Mouse (Mus musculus): ENCODE measurements around the gene Olfr140. TPM values are rescaled to one million over a fixed set of nuclear protein-coding genes. Genes with fewer than 3 reads are reported as not detected.

Olfr140 gene
- not detected for polyA plus RNA-seq (2017; shearing (Covaris generic))

DNA sequence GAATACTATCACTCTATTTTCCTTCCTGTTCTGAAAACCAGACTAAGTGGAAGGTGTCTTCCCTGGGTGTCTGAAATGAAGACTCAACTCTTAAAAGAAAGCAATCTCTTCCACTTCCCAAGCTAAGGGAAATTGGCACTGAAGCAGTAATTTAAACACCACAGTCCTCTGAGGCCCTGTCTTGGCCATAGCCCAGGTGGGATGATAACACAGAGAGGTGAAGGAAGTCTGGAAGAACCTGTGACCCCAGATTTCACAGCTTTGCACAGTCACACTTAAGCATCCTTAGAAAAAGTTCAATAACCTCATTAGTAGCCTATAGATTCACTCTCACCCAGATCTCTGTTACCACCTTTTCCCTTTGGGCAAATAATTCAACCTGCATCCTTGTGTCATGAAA, at the start of gene Olfr140:
TSS of gene Olfr140 (minus strand) at position 101 of the 400 bp plus-strand sequence.

DNA sequence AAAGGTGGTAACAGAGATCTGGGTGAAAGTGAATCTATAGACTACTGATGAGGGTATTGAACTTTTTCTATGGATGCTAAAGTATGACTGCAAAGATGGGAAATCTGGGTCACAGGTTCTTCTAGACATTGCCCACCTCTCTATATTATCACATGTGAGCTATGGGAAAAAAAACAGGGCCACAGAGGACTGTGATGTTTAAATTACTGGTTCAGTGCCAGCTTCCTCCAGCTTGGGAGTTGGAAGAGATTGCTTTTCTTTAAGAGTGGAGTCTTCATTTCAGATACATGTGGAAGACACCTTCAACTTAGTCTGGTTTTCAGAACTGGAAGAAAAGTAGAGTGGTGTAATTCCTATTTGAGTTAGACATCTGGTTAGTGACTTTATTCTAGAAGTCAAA, 28.4 kb downstream of the Olfr140 start, which contains the start of gene Olfr1265:
TSS of gene Olfr1265 (plus strand) at position 301 of the 400 bp plus-strand sequence.

DNA sequence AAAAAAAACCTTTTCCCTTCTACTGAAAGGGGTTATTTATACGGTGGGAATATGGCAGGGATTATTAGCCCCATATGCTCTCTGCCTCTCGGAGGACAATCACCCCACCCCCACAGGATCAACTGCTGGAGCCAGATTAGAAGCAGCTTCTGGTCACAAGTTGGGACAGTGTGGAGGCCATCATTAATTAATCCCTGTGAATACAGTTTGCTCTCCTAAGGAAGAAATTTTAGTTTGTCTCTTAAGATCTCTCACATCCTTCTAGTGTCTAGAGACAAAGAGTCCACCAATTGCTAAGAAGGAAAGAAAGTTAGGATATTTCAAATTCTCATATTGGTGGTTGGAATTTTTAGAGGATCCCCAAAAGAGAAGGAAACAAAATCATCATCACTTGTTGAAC, 37.9 kb downstream of the Olfr140 start, which contains the start of gene Olfr1264:
TSS of gene Olfr1264 (minus strand) at position 101 of the 400 bp plus-strand sequence.

DNA sequence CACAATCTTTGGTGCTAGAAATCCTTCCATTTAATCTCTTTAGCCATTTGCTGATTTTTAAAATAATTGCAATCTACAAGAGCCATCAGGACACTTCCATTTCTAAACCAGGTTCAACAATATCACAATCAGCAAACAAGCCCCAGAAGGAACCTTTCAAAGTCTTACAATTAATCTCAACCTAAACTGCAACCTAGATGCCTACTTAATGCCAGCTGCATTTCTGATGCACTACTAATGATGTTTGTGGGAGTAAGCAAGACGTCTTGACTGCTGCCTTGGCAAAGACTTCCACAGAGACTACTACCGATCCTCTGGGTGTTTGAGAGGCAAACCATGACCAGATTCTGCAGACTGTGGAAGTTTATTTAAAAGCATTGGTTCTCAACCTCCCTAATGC, 51.6 kb downstream of the Olfr140 start, which contains the start of gene Olfr1263:
TSS of gene Olfr1263 (plus strand) at position 301 of the 400 bp plus-strand sequence.

DNA sequence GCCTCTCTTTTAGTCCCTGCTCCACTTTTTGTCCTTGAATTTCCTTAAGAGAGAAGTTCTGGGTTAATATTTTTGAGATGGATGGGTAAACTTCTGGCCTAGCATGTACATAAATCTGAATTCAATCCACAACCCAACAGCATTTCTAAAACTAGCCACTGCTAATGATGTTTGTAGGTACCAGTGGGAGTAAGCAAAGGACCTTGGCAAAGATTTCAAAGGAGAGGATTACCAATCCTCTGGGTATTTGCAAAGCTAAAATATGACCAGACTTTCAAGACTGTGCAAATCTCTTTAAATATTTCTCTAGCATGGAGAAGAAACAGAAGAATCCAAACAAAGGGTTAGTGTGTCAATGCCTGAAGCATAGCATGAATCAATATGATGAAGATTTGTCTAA, 63.5 kb downstream of the Olfr140 start, which contains the start of gene Olfr1262:
TSS of gene Olfr1262 (plus strand) at position 301 of the 400 bp plus-strand sequence.

Other genes with a start within 250 kb of the Olfr140 start
- gene Olfr1256, start 222.0 kb downstream of the Olfr140 start, polyA plus RNA-seq (2017; shearing (Covaris generic)), result not detected
- gene Olfr48, start 215.4 kb downstream of the Olfr140 start, polyA plus RNA-seq (2017; shearing (Covaris generic)), result not detected
- not detected for gene Olfr1257, start 185.2 kb downstream of the Olfr140 start, polyA plus RNA-seq (2017; shearing (Covaris generic))
- 0.31 TPM for gene Olfr1258, start 136.3 kb downstream of the Olfr140 start, polyA plus RNA-seq (2017; shearing (Covaris generic))
- not detected for gene Olfr1259, start 114.9 kb downstream of the Olfr140 start, polyA plus RNA-seq (2017; shearing (Covaris generic))
- gene Olfr1260, start 89.3 kb downstream of the Olfr140 start, polyA plus RNA-seq (2017; shearing (Covaris generic)), result 0.09 TPM
- gene Olfr1261, start 72.4 kb downstream of the Olfr140 start, polyA plus RNA-seq (2017; shearing (Covaris generic)), result not detected
- gene Olfr1262, start 63.4 kb downstream of the Olfr140 start, polyA plus RNA-seq (2017; shearing (Covaris generic)), result not detected
- gene Olfr1263, start 51.5 kb downstream of the Olfr140 start, polyA plus RNA-seq (2017; shearing (Covaris generic)), result 0.09 TPM
- not detected for gene Olfr1264, start 38.0 kb downstream of the Olfr140 start, polyA plus RNA-seq (2017; shearing (Covaris generic))
- 0.06 TPM for gene Olfr1265, start 28.3 kb downstream of the Olfr140 start, polyA plus RNA-seq (2017; shearing (Covaris generic))
- 0.50 TPM for gene Olfr1269, start 57.8 kb upstream of the Olfr140 start, polyA plus RNA-seq (2017; shearing (Covaris generic))
- not detected for gene Olfr32, start 78.7 kb upstream of the Olfr140 start, polyA plus RNA-seq (2017; shearing (Covaris generic))
- not detected for gene Olfr1270, start 89.5 kb upstream of the Olfr140 start, polyA plus RNA-seq (2017; shearing (Covaris generic))
- not detected for gene Olfr1506, start 160.9 kb upstream of the Olfr140 start, polyA plus RNA-seq (2017; shearing (Covaris generic))
- not detected for gene Olfr142, start 194.0 kb upstream of the Olfr140 start, polyA plus RNA-seq (2017; shearing (Covaris generic))
- 0.07 TPM for gene Olfr1271, start 207.4 kb upstream of the Olfr140 start, polyA plus RNA-seq (2017; shearing (Covaris generic))
- gene Olfr1272, start 229.2 kb upstream of the Olfr140 start, polyA plus RNA-seq (2017; shearing (Covaris generic)), result not detected